Mouse (Mus musculus): ENCODE results near the gene Tiam1.

The Tiam1 gene

GRCm38 (mm10) chr16:90052409-90052808 is 91.2 kb downstream of the Tiam1 start:
- no peak for DNase-seq (ENCODE audit: low spot score in 2 of 2)

GRCm38 (mm10) chr16:90051051-90051450 is 92.5 kb downstream of the Tiam1 start:
- DNase-seq (ENCODE audit: low spot score in 2 of 2) = no peak

GRCm38 (mm10) chr16:90047841-90048240 is 95.7 kb downstream of the Tiam1 start:
- no peak for DNase-seq (ENCODE audit: low spot score in 2 of 2)

GRCm38 (mm10) chr16:90046494-90047158 is 96.9 kb downstream of the Tiam1 start:
- peak in 1 of 2 experiments; percentile 6 for DNase-seq (ENCODE audit: low spot score in 2 of 2)

- no peak for DNase-seq (ENCODE audit: low spot score in 2 of 2)
Observed at GRCm38 (mm10) chr16:90045611-90046010, 98.0 kb downstream of the Tiam1 start.

GRCm38 (mm10) chr16:90044004-90044754 is 99.4 kb downstream of the Tiam1 start:
- no peak for DNase-seq (ENCODE audit: low spot score in 2 of 2)

- DNase-seq (ENCODE audit: low spot score in 2 of 2) = no peak
Observed at GRCm38 (mm10) chr16:90042874-90043273, 100.7 kb downstream of the Tiam1 start.

GRCm38 (mm10) chr16:90042386-90042785 is 101.2 kb downstream of the Tiam1 start:
- no peak for DNase-seq (ENCODE audit: low spot score in 2 of 2)

- no peak for DNase-seq (ENCODE audit: low spot score in 2 of 2)
Observed at GRCm38 (mm10) chr16:90040771-90041364, 102.7 kb downstream of the Tiam1 start.

GRCm38 (mm10) chr16:90035595-90036110 is 107.9 kb downstream of the Tiam1 start:
- DNase-seq (ENCODE audit: low spot score in 2 of 2) = no peak

GRCm38 (mm10) chr16:90030355-90030754 is 113.2 kb downstream of the Tiam1 start:
- DNase-seq (ENCODE audit: low spot score in 2 of 2) = no peak

GRCm38 (mm10) chr16:90027886-90028285 is 115.7 kb downstream of the Tiam1 start:
- no peak for DNase-seq (ENCODE audit: low spot score in 2 of 2)

GRCm38 (mm10) chr16:90025526-90026172 is 117.9 kb downstream of the Tiam1 start:
- no peak for DNase-seq (ENCODE audit: low spot score in 2 of 2)

- DNase-seq (ENCODE audit: low spot score in 2 of 2) = no peak
Observed at GRCm38 (mm10) chr16:90023665-90024010, 119.9 kb downstream of the Tiam1 start.

- DNase-seq (ENCODE audit: low spot score in 2 of 2) = no peak
Observed at GRCm38 (mm10) chr16:90022932-90023664, 120.5 kb downstream of the Tiam1 start.

GRCm38 (mm10) chr16:90016046-90016445 is 127.5 kb downstream of the Tiam1 start:
- no peak for DNase-seq (ENCODE audit: low spot score in 2 of 2)

GRCm38 (mm10) chr16:90014596-90014995 is 129.0 kb downstream of the Tiam1 start:
- no peak for DNase-seq (ENCODE audit: low spot score in 2 of 2)

GRCm38 (mm10) chr16:90011521-90012181 is 131.9 kb downstream of the Tiam1 start:
- peak; percentile 21 to 26 for DNase-seq (ENCODE audit: low spot score in 2 of 2)

GRCm38 (mm10) chr16:90008504-90008903 is 135.1 kb downstream of the Tiam1 start:
- no peak for DNase-seq (ENCODE audit: low spot score in 2 of 2)

- no peak for DNase-seq (ENCODE audit: low spot score in 2 of 2)
Observed at GRCm38 (mm10) chr16:90007391-90007977, 136.1 kb downstream of the Tiam1 start.

- no peak for DNase-seq (ENCODE audit: low spot score in 2 of 2)
Observed at GRCm38 (mm10) chr16:90003556-90003955, 140.0 kb downstream of the Tiam1 start.

Measured in urinary bladder, adult 18-20 months (tissue).